ENCODE assay signal across 9 mouse cellular contexts in the genomic region with DNA sequence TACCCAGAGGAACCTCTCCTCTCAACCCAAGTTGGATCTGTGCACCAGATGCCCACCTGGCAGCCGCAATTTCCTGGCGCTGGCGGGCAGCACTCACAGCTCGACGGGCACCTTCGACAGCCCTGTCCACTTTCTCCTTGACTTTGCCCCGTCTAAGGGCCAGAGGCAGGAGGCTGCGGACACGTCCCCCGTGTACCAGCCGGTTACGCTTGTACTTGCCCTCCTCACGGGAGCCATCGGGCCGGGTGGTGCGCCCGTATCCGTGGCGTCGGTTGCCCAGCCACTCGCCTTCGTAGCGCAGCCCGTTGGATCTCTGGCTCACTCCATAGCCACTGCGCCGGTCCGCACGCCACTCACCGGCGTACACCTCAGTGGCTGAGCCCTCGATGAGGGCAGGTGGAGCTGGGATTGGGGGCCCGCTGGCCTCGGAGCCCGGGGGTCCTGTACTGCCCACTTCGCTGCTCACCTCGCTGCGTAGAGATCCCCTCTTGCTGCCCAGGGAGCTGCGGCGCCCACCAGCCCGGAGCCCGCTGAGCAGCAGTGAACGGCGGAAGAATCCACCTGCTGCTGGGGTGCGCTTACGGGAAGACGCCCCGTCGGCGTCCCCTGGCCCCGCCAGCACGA. TPM values are rescaled to one million over a fixed set of nuclear protein-coding genes. Genes with fewer than 3 reads are reported as not detected.
A peak's percentile ranks its signal among the peaks of the same experiment; 100 is the strongest.
DNase-seq lines count a peak whose midpoint lies in the region; ATAC-seq and TF ChIP-seq lines count a peak whose summit lies in the region.
"Had no signal": no experiment of that assay in that cellular context is flagged by ENCODE, and none has a peak within 500 bp of the region (broad histone marks: within the 10 kb centered on the region; RNA-seq: fewer than 3 reads in every experiment).

No protein-coding gene starts in this region.

- H3K4me1 ChIP-seq in hindbrain, postnatal 0 days (ENCODE audit: insufficient read depth, low read length): peaks cover 32% of the 10 kb centered on the region; the same call in 1 of the 2 replicates
- peaks cover 24% of the 10 kb centered on the region for H3K4me1 ChIP-seq in stomach, embryonic 16.5 days (ENCODE audit: control insufficient read depth, insufficient read depth, low read length)

- H3K4me3 ChIP-seq in gastrocnemius, adult 2 months: peak overlapping the region; percentile 78; the same call in 1 of the 2 replicates
- H3K4me3 ChIP-seq in hindbrain, postnatal 0 days (ENCODE audit: low read length): peak overlapping the region; percentile 80
- peak overlapping the region; percentile 68 for H3K4me3 ChIP-seq in stomach, embryonic 16.5 days (replicated peaks; ENCODE audit: low read length)

- peak overlapping the region; percentile 88; the same call in 1 of the 2 replicates for H3K9ac ChIP-seq in hindbrain, postnatal 0 days (replicated peaks; ENCODE audit: low read length)
- H3K9ac ChIP-seq in stomach, embryonic 16.5 days (ENCODE audit: low read length): no peak overlapping the region

- DNase-seq in gastrocnemius, adult 2 months: no peak
- DNase-seq in gastrocnemius, postnatal 36 days: no peak
- DNase-seq in right cerebral cortex, postnatal 10 days (ENCODE audit: low spot score in 2 of 2): peak; percentile 40 to 54
- DNase-seq in right cerebral cortex, adult 18-20 months: no peak
- DNase-seq in hindbrain, postnatal 0 days (ENCODE audit: low spot score): no peak
- no peak for DNase-seq in adrenal gland, postnatal 14 days
- no peak for DNase-seq in adrenal gland, adult 18-20 months (ENCODE audit: low spot score in 2 of 2)
- DNase-seq: gastrocnemius, postnatal 14 days had no signal

- no peak for TF ChIP-seq CTCF in gastrocnemius, adult 2 months (IDR thresholded peaks at IDR 0.05)
- no peak for TF ChIP-seq CTCF in hindbrain, postnatal 0 days (IDR thresholded peaks at IDR 0.05; ENCODE audit: low read depth)

- 74% methylated on average over 51 of the region's 51 CpGs for WGBS in hindbrain, postnatal 0 days
- WGBS in stomach, embryonic 16.5 days: 62% methylated on average over 51 of the region's 51 CpGs

- no peak for ATAC-seq in hindbrain, postnatal 0 days
- ATAC-seq in stomach, embryonic 16.5 days (ENCODE audit: insufficient read depth, low FRiP score): no peak

- intact Hi-C loops in gastrocnemius, adult 2 months (cut with DNase I): no loop called here
- intact Hi-C loops in gastrocnemius, postnatal 36 days (cut with DNase I): no loop called here

- peak overlapping the region; percentile 82 for H3K4me2 ChIP-seq in hindbrain, postnatal 0 days (ENCODE audit: low read depth, low read length)
- peak overlapping the region; percentile 100; the same call in 1 of the 2 replicates for H3K4me2 ChIP-seq in stomach, embryonic 16.5 days (ENCODE audit: low read depth, low read length)

- H3K27ac ChIP-seq in gastrocnemius, adult 2 months: no peak overlapping the region
- peak overlapping the region; percentile 94; the same call in 1 of the 2 replicates for H3K27ac ChIP-seq in hindbrain, postnatal 0 days
- H3K27ac ChIP-seq in stomach, embryonic 16.5 days (ENCODE audit: low read length): no peak overlapping the region

- no peaks in the 10 kb centered on the region for H3K9me3 ChIP-seq in hindbrain, postnatal 0 days (ENCODE audit: low read length)
- H3K9me3 ChIP-seq in stomach, embryonic 16.5 days (replicated peaks; ENCODE audit: control insufficient read depth, low read length): no peaks in the 10 kb centered on the region

- H3K27me3 ChIP-seq in hindbrain, postnatal 0 days (ENCODE audit: insufficient read depth, low read length): no peaks in the 10 kb centered on the region
- peaks cover 45% of the 10 kb centered on the region for H3K27me3 ChIP-seq in stomach, embryonic 16.5 days (ENCODE audit: control insufficient read depth, insufficient read depth, low read length)

- H3K36me3 ChIP-seq in hindbrain, postnatal 0 days (ENCODE audit: insufficient read depth, low read length): no peaks in the 10 kb centered on the region
- H3K36me3 ChIP-seq in stomach, embryonic 16.5 days (ENCODE audit: control insufficient read depth, insufficient read depth, low read length): no peaks in the 10 kb centered on the region

RNA-seq across cellular contexts. Expression of a gene that starts 3.3 kb away (rescaled TPM):
- under 1 TPM in 1 of 2 experiments, not detected in 1; 0.08 TPM for total RNA-seq in gastrocnemius, adult 2 months (2021)
- under 1 TPM; 0.17 to 0.23 TPM for total RNA-seq in gastrocnemius, postnatal 36 days (2021)
- total RNA-seq in hindbrain, postnatal 0 days (2014; rRNA removed): 124 and 126 TPM in 2 replicates
- polyA plus RNA-seq in hindbrain, postnatal 0 days (2015; fragmentation: Nextera tagmentation; extraction: Ambion mirVana): 28.3 and 29.4 TPM in 2 replicates
- 1.1 and 1.2 TPM in 2 replicates for polyA plus RNA-seq in stomach, embryonic 16.5 days (2015; fragmentation: Nextera tagmentation; extraction: Ambion mirVana)
- 3.3 and 5.9 TPM in 2 replicates for total RNA-seq in adrenal gland, postnatal 14 days (2021)
- total RNA-seq in adrenal gland, adult 18-20 months (2021): 1 to 10 TPM; 3.0 TPM

RNA-seq across cellular contexts. Expression of a gene that starts 7.1 kb away (rescaled TPM):
- 1 to 10 TPM; 5.3 to 6.0 TPM for total RNA-seq in gastrocnemius, adult 2 months (2021)
- total RNA-seq in gastrocnemius, postnatal 36 days (2021): 1 to 10 TPM; 4.0 to 5.1 TPM
- total RNA-seq in hindbrain, postnatal 0 days (2014; rRNA removed): 5.7 and 6.5 TPM in 2 replicates
- 5.9 and 6.1 TPM in 2 replicates for polyA plus RNA-seq in hindbrain, postnatal 0 days (2015; fragmentation: Nextera tagmentation; extraction: Ambion mirVana)
- 46.2 and 54.8 TPM in 2 replicates for polyA plus RNA-seq in stomach, embryonic 16.5 days (2015; fragmentation: Nextera tagmentation; extraction: Ambion mirVana)
- 26.6 and 36.1 TPM in 2 replicates for total RNA-seq in adrenal gland, postnatal 14 days (2021)
- 10 to 100 TPM; 25.8 to 29.4 TPM for total RNA-seq in adrenal gland, adult 18-20 months (2021)

RNA-seq across cellular contexts. Expression of a gene that starts 18.9 kb away (rescaled TPM):
- total RNA-seq in gastrocnemius, adult 2 months (2021): 10 to 100 TPM; 12.6 to 14.3 TPM
- 10 to 100 TPM; 10.1 to 13.6 TPM for total RNA-seq in gastrocnemius, postnatal 36 days (2021)
- total RNA-seq in hindbrain, postnatal 0 days (2014; rRNA removed): 37.7 and 44.1 TPM in 2 replicates
- polyA plus RNA-seq in hindbrain, postnatal 0 days (2015; fragmentation: Nextera tagmentation; extraction: Ambion mirVana): 31.8 and 32.8 TPM in 2 replicates
- 19.9 and 22.5 TPM in 2 replicates for polyA plus RNA-seq in stomach, embryonic 16.5 days (2015; fragmentation: Nextera tagmentation; extraction: Ambion mirVana)
- 11.3 and 15.8 TPM in 2 replicates for total RNA-seq in adrenal gland, postnatal 14 days (2021)
- total RNA-seq in adrenal gland, adult 18-20 months (2021): 10 to 100 TPM; 10.9 to 12.0 TPM

RNA-seq across cellular contexts. Expression of a gene that starts 21.3 kb away (rescaled TPM):
- 1 to 10 TPM; 5.1 to 6.0 TPM for total RNA-seq in gastrocnemius, adult 2 months (2021)
- total RNA-seq in gastrocnemius, postnatal 36 days (2021): 1 to 10 TPM; 3.5 to 3.7 TPM
- total RNA-seq in hindbrain, postnatal 0 days (2014; rRNA removed): 10.7 and 10.9 TPM in 2 replicates
- polyA plus RNA-seq in hindbrain, postnatal 0 days (2015; fragmentation: Nextera tagmentation; extraction: Ambion mirVana): 8.1 and 8.4 TPM in 2 replicates
- 3.1 and 3.6 TPM in 2 replicates for polyA plus RNA-seq in stomach, embryonic 16.5 days (2015; fragmentation: Nextera tagmentation; extraction: Ambion mirVana)
- total RNA-seq in adrenal gland, postnatal 14 days (2021): 7.3 and 9.8 TPM in 2 replicates
- 1 to 10 TPM; 6.1 to 7.4 TPM for total RNA-seq in adrenal gland, adult 18-20 months (2021)

Comparison
In these comparisons a context has a peak if more than half of its experiments do, and no peak if none do; other contexts are left out.
1. DNase-seq: peak in right cerebral cortex, postnatal 10 days (2 of 2); none in gastrocnemius, adult 2 months (single experiment), gastrocnemius, postnatal 36 days (0 of 2), right cerebral cortex, adult 18-20 months (single experiment), hindbrain, postnatal 0 days (single experiment), adrenal gland, postnatal 14 days (single experiment) and adrenal gland, adult 18-20 months (0 of 2).
2. RNA of a gene that starts 3.3 kb away (total RNA-seq): 124 to 126 TPM in hindbrain, postnatal 0 days; 3.3 to 5.9 TPM in adrenal gland, postnatal 14 days, 3.0 TPM in adrenal gland, adult 18-20 months, 0.17 to 0.23 TPM in gastrocnemius, postnatal 36 days and 0.08 TPM in gastrocnemius, adult 2 months; every median in the first group is over 10 times any median in the second.
3. Peak in every context shown above with its lines, with median percentiles within 50 percentile points of each other: H3K4me3 ChIP-seq.